Mouse (Mus musculus): ENCODE measurements around the gene Rxfp1. TPM values are rescaled to one million over a fixed set of nuclear protein-coding genes. Genes with fewer than 3 reads are reported as not detected.
A peak's percentile ranks its signal among the peaks of the same experiment; 100 is the strongest.

The Rxfp1 gene
- total RNA-seq, 4 experiments from 2014 or later: 0.08 TPM; not detected in 3

DNA sequence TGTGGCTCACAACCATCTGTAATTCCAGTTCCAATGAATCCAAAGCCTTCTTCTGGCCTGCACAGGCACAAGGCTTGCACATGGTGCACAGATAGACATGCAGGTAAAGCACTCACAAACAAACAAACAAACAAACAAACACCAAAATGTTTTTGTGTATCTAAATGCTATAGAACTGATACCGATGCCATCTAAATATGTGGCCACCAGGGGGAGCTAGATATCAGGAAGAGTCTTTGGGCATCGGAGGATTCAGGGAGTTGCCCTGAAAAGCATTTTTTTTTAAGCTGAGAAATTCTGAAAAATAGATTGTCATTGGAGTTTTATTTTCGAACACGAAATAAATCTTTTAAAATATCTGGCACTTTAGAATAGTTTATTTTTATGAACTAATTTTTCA lies 64.6 kb downstream of the Rxfp1 start:
- DNase-seq (ENCODE audit: low spot score in 2 of 2): peak in 1 of 2 experiments; percentile 46

DNA sequence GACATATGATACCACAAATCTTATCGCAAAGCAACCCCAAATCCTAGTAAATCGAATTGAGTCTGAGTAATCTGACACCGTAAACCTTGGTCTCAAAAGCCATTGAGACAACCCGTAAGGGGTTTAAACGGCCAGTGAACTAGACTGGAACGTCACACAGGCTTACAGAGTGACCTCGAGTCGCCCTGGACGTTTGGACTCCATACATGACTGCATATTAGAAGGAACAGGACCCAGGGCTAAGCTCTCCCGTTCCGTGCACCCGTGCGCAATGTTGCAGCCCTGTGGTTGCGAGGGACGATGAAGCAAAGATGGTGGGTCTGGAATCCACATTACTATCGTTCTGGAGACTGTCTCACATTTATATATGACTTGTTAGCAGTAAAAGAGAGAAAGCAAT lies 65.5 kb downstream of the Rxfp1 start:
- DNase-seq (ENCODE audit: low spot score in 2 of 2): no peak

DNA sequence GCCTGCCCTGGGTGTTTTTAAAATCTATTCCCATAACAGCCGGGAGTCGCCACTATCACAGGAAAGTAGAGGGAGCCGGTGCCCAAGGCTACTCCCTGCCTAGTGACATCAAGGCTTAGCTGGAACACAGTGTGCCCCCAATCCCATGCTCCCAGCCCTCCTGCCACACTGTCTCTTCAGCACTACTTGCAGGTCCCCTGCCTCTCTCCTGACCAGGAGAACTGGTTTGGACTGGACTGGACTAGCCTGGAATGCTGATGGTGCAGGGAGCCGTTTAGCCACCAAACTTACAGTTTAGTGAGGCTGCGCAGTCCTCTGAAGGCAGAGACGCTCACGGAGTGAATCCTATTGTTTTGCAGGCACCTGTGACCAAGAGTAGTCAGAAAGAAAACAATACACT lies 67.1 kb downstream of the Rxfp1 start:
- no peak for DNase-seq (ENCODE audit: low spot score in 2 of 2)

DNA sequence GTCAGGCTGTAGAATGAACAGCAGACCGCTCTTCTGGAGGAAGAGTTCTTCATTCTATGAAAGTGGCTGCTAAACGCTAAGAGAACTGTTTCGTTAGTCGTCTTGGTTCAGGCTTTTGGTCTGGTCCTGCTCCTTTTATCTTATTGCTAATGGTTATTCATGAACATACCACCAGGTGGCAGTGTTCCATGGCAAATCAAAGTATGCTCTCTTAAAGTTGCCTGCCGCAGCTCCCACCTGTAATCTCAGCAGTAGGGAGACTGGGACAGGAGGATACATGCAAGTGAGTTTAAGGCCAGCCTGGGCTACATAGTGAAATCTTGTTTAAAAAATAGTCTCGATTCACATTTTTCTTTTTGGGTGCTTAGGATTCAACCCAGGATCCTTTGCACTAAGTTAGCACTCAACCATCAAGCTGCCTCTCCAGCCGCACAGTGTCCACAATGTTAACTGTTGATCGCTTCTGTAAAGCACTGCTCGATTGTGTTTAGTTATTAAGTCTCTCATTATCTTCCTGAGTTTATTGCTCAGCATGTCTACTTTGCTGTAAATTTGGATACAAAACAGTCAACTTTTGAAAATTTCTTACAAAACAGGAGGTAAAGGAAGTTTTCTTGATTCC lies 72.8 kb downstream of the Rxfp1 start:
- no peak for DNase-seq (ENCODE audit: low spot score in 2 of 2)

DNA sequence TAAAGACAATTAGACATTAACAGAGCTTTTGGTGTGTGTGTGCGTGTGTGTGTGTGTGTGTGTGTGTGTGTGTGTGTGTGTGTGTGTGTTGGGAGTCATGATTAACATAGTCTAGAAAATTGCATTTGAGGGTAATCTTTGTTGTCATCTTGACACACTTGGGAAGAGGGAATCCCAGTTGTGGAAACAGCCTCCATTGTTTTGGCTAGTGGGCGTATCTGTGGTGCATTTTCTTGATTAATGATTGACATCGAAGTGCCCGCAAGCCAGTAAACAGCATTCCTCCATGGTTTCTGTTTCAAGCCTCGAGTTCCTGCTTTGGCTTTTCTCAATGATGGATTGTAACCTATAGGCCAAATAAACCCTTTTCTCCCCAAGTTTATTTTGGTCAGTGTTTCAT lies 81.0 kb downstream of the Rxfp1 start:
- no peak for DNase-seq (ENCODE audit: low spot score in 2 of 2)

DNA sequence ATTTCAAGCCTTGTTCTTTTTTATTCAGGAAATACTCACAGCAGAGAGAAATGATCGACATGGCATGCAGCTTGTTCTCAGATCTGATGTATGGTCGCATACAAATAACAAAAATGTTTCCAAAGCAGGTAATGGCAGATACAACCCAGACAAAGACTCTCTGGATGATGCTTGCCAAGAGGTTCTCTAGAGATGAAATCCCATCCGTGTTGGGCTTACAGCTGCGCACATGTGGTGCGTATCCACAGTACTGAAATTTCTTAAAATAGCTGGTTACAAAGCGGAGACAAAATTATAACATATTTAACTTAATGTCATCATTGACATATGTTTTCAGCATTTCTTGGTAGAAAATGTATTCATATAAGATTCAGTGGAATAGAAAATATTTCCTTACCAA lies 85.6 kb downstream of the Rxfp1 start:
- no peak for DNase-seq (ENCODE audit: low spot score in 2 of 2)

DNA sequence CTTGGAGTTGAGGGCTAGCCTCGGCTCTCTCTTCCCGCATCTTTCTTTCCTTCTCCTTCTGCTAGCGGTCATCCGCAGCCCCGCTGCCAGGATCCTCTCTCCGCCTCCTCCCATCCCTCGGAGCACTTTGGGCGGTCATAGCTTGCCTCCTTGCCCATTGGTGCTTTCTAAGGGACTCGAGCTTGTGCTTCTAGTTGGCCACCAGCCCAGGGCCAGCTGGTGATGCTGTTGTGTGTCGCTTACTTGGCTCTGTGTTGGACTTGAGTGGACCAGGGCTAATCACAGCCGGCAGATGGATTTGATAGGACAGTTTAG lies 108.3 kb downstream of the Rxfp1 start, which contains the start of gene Etfdh:
Etfdh (minus strand) TSS at position 85 of the 315 bp plus-strand sequence.
- DNase-seq (ENCODE audit: low spot score in 2 of 2): peak; percentile 48 to 62

DNA sequence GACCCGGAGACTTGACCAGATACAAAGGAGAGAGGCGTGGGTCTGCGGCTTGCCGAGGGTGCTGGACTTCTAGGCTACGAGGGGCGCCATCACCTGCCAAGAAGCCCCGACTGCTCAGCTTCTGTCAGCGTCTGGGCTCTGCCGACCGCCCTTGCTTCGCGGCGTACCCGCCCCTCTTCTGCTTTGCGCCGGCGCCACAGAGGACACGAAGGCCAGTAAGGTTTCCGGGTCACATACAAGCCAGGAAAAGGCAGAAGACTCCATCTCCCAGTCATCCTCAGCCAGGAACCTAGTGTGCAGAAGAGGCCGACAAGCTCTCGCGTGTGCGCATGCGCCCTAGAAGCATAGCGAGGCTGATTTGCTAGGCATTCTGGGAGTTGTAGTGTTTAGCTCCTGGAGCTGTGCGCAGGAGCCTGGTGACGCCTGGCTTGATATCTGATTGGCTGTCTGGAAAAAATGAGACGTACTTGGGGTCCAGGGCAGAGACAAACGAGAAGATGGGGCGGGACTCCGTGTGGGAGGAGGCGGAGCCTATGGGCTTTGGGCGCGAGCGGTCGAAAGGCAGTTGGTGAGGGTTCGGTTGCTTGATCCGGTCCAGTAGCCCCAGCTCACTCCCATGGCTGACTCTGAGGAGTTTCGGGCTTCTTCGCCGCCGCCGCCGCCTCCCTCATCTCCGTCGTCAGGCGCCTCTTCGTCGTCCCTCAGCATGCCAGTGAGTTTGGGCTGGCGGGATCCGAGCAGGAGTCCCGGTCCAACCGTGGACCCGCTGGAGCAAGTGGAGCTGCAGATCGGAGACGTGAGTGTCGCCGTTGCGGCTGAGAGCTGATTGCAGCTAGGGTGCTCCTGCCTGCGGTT lies 108.9 kb downstream of the Rxfp1 start, which contains the start of gene 4930579G24Rik:
4930579G24Rik (plus strand) TSS at position 519 of the 855 bp plus-strand sequence.
- peak; percentile 91 to 97 for DNase-seq (ENCODE audit: low spot score in 2 of 2)

DNA sequence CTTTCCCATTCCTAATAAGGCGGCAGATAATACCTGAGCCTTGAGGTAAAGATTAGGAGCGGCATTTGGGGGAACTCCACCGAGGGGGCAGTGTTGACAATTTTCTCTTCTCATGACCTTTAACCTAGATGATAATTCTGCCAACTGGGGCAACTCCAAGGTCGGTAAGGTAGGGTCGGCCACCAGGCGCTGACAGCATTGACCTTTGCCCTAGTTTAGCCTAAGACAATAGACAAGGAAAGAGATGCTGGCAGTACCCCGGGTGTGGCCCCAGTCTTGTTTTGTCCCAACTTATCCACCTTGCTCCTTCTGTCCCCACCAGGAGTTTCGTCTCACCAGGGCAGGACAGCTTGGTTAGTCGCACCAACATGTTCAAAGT lies 109.5 kb downstream of the Rxfp1 start:
- DNase-seq (ENCODE audit: low spot score in 2 of 2): no peak

DNA sequence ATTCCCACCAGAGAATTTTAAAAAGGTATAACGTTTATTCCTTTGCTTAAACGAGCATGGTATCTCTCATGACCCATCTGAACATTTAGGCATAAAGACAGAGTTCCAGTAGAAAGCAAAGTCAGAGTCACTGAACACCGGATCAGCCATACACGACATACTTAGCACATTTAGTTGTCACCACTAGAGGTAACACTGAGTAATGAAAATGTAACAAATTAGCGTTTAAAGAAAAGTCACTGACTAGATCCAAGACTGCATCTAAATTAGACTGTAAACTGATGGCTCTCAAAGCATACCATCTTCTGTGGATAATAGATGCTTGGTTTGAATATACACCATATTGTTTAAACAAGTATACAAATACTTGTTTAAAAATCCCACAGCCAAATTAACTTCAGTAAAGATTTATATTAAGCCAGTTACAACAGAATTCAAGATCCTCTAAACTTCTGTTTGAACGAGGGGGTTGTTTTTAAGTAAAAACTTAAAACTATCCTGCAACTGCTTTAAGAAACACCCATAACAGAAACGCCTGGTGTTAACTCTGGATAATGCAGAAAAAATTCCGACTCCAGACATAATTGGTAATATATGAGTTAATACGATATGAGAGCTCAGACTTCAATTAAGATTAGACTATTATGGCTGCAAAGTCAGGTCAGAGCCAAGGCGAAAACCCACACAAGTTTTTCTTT lies 110.0 kb downstream of the Rxfp1 start:
- no peak for DNase-seq (ENCODE audit: low spot score in 2 of 2)

DNA sequence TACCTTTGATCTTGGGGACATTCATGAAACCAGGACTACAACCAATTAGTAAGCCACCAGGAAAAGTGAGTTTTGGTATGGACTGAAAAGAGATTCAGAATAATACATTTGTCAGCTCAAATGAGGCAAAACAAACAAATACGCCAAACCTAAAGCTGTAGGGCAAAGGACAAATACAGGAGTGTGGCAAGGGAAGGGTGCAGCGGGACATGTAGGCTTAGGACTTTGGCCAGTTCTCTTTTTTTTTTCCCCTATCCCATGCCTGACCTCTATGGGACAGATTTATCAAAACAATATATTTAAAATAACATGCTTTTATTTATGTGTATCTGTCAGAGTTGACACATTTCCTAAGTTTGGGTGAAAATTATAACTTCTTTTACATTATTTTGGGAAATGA lies 127.8 kb downstream of the Rxfp1 start:
- DNase-seq (ENCODE audit: low spot score in 2 of 2): no peak

DNA sequence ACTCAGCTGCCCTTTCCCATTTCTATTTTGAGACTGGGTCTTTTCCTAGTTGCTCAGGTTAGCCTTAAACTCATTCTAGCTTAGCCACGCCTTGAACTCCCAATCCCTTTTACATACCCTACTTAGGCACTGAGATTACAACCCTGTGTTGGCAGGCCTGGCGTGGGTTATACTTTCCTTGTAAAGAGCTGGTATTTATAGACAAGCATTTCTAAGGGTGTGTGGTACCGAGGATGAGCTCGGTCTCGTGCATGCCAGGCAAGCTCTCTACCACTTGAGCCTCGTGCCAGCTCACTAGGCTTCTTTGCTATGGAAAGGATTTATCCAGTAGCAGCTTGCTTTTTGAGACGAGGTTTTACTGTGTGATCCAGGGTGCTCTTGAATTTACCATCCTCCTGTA lies 142.2 kb downstream of the Rxfp1 start:
- DNase-seq (ENCODE audit: low spot score in 2 of 2): no peak

DNA sequence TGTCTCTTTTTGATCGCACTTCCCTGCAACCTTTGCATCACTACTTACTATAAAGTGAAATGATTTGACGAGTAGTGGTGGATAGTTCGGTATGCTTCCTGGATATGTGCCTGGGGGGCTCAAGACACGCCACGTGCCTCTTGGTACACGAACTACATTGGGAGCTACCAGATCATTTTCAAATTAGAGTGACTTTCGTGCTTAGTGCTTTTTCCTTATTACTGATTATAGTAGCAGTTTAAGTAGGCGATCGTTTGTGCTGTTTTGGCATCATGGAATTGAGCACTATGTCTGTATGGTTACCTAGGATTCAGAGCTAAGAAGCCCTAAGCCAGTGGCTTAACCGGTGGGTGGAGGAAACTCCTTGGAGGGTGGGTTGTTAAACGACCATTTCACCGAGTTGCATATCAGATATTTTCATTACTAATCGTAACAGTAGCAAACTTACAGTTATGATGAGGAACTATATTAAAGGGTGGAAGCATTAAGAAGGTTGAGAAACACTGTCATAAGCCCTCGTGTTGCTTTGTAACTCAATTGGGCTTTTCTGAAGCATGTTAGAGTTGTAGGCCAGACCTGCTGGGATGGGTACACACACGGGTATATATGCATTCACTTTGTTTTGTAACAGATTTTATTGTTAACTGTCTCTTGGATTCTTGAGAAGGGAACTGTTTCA lies 145.7 kb downstream of the Rxfp1 start:
- no peak for DNase-seq (ENCODE audit: low spot score in 2 of 2)

Other genes with a start within 250 kb of the Rxfp1 start
- gene Fnip2, start 170.1 kb downstream of the Rxfp1 start, total RNA-seq (2022): 1 to 10 TPM; 2.8 to 4.3 (median 3.3) TPM
- gene Ppid, start 146.5 kb downstream of the Rxfp1 start, total RNA-seq (2022): 10 to 100 TPM; 37.5 to 50.4 (median 42.6) TPM
- gene 4930579G24Rik, start 108.8 kb downstream of the Rxfp1 start, total RNA-seq (2022): 1 to 10 TPM; 1.0 to 1.7 (median 1.5) TPM
- gene Etfdh, start 108.4 kb downstream of the Rxfp1 start, total RNA-seq (2022): 100 to 1,000 TPM; 103 to 128 (median 108) TPM
- 1 to 10 TPM in 3 of 4 experiments, under 1 TPM in 1; 0.97 to 1.8 (median 1.4) TPM for gene Tmem144, start 114.9 kb upstream of the Rxfp1 start, total RNA-seq (2022)
- gene Fam198b, start 146.7 kb upstream of the Rxfp1 start, total RNA-seq (2022): 1 to 10 TPM; 3.9 to 8.0 (median 6.7) TPM

Measured in gastrocnemius, adult 8-10 months (tissue).